Mouse (Mus musculus) skeletal muscle tissue, adult 2 months (tissue): ENCODE data around the gene Fpgs.

ENCODE experiments used
- DNase-seq: peaks from one replicate; pipeline ENCODE4 v3.0.0-alpha.2; 2012; ENCODE audit warnings: low read depth, low spot score

The Fpgs gene

GRCm38 (mm10) chr2:32700966-32701743, 2.8 kb downstream of the Fpgs start:
- DNase-seq, result no peak

GRCm38 (mm10) chr2:32699680-32700079, 4.3 kb downstream of the Fpgs start:
- DNase-seq, result no peak

DNA sequence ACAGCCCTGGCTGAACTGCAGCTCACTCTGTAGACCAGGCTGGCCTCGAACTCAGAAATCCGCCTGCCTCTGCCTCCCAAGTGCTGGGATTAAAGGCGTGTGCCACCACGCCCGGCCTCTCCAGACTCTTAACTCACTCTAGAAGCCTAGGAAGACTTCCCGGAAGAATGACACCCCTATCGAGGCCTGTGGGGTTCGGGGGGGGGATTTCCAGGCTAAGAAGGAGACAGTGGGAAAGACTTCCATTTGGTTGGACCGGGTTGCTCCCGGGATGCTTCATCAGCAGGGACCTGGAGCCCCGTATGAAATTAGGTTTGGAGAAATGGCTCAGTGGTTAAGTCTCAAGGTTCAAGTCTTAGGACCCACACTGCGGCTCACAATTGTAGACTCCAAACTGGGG, 9.3 kb downstream of the Fpgs start:
- no peak for DNase-seq

- DNase-seq, result peak; percentile 98
Observed at GRCm38 (mm10) chr2:32693823-32694411, 10.0 kb downstream of the Fpgs start.

- DNase-seq, result no peak
Observed at GRCm38 (mm10) chr2:32693282-32693681, 10.7 kb downstream of the Fpgs start.

- DNase-seq, result no peak
Observed at GRCm38 (mm10) chr2:32692496-32692895, 11.4 kb downstream of the Fpgs start.

- no peak for DNase-seq
Observed at GRCm38 (mm10) chr2:32691041-32691440, 12.9 kb downstream of the Fpgs start.

DNA sequence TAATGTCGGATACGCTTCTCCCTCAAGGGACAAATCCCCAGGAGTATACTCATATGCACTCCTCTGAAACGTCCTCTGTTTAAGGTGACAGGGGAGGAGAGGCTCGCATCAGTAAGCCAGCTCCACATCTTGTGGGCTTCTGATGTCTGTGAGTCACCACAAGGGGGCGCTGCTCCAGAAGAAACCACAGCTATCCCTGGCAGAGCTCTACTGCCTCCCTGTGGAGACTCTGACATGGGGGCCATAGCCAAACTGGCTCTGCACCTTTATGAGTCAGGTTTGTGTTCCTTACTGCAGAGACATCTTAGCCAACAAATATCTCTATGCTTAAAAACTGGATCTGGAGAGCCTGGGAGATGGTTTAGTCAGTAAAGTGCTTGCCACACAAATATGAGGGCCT, 14.5 kb downstream of the Fpgs start:
- peak; percentile 89 for DNase-seq

- no peak for DNase-seq
Observed at GRCm38 (mm10) chr2:32687562-32687961, 16.4 kb downstream of the Fpgs start.

DNA sequence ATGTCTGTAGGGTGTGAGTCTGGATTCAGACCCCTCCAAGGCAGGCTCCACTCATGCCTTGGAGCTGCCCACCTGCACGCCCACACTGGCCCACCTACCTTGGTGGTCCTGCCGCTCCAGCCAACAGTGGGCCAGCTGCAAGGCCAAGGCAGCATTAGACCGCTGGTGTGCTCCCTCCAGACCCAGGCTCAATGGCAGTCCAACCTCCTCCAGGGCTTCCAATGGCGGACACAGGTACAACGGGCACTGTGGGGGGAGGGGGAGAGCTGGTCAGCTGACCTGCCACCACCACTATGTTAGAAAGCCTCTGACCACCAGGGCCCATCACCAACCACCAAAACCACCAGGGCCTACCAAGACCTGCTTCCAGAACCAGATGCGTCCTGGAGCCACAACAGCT, 17.3 kb downstream of the Fpgs start:
- no peak for DNase-seq

DNA sequence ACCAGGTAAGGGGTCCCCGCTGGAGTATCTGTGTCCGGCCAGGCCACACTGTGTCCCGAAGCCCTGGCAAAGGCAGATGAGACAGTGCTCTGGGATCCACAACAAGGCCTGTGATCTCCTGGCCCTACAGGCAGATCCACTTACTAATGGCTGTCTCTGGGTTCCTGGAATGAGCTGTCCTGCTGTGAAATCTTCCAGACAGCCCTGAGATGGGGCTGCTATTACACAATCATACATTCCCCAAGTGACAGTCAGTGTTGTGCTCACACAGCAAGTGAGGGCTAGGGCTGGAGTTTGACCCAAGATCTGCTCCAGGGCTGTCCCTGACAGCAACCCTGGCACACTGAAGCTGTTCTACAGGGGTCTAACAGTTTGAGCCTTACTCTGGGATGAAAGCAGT, 18.1 kb downstream of the Fpgs start:
- DNase-seq, result peak; percentile 54

DNA sequence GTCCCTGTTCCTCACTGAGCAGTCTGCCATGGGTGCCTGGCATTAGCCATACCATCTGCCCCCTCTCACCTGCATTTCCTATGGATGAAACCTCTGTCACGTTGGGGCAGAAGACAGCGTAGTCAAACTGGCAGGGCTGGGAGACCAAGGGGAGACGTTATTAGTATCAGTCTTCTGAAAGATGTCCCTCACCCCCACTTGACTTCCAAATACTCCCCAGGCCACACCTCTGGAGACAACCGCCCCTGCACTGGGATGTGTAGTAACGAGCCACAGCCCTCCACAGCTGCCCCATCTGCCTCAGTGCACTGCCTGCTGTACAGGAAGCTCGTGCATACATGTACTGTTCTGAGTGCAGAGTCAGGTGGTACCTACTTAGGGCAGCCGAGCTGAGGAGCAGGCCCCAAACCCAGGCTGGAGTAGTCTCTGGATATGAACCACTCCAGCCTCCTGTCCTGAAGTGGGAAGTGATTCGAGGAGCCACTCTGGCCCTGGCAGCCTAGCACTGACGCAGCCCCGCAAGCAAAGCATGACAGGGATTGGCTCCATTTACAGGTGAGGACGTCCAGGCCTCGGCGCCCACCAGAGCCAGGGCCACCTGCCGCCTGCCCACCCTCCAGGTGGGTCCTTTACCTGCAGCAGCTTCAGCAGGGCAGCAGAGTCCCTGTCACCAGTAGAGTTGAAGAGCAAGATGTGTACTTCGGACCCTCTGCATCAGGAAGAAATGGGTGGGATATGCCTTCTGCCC, 19.1 kb downstream of the Fpgs start:
- no peak for DNase-seq

DNA sequence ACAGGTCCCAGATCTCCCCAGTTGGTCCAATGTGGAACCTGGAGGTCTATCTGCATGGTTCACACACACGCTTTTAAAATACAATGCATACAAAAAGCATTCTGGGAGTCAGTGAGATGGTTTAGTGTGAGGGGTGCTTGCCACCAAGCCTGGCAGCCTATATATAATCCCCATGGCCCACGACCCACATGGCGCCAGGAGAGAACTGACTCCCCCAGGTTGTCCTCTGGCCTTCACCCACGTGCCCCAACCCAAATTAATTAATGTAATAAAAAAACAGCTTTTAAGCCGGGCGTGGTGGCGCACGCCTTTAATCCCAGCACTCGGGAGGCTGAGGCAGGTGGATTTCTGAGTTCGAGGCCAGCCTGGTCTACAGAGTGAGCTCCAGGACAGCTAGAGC, 20.2 kb downstream of the Fpgs start:
- DNase-seq, result no peak

GRCm38 (mm10) chr2:32682721-32683417, 21.1 kb downstream of the Fpgs start:
- peak; percentile 36 for DNase-seq

GRCm38 (mm10) chr2:32681754-32682153, 22.2 kb downstream of the Fpgs start:
- no peak for DNase-seq

- DNase-seq, result no peak
Observed at GRCm38 (mm10) chr2:32680961-32681650, 22.8 kb downstream of the Fpgs start.

DNA sequence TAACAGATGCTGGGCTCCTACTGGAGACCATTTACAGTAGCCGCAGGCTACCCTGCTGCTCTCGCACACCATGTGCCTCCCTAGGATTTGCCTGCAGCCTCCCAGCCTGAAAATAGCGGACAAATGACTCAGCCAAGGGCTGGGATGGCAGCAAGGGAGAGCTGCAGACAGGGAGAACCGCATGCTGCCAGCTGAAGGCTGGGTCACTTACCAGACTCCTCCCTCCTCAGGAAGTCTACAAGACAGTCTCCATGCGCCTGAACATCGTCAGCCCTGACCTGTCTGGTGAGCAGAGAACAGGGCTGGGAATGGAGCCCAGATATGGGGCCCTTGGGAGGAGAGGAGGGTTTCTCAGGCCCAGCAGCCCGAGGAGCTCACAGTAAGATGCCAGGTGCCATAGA, 23.9 kb downstream of the Fpgs start:
- DNase-seq, result peak; percentile 52

DNA sequence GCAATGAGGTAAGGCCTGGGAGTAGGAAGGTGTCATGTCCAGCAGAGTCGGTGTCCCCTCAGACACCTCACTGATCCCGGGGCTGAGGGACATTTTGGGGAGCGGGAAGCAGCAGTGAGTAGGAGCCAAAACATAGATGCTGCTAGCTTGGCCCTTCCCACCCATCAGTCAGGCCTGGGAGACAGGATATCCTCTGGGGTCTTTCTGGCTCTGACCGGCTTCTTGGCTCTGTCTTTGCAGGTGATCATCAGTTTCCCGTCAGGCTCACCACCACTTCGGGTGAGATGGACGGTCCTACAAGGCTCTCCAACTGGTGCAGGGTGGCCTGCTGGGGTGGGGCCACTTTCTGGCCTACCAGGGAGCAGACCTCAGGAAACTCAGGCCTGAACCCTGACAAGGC, 26.3 kb downstream of the Fpgs start:
- DNase-seq, result no peak

- DNase-seq, result no peak
Observed at GRCm38 (mm10) chr2:32676821-32677220, 27.1 kb downstream of the Fpgs start.

DNA sequence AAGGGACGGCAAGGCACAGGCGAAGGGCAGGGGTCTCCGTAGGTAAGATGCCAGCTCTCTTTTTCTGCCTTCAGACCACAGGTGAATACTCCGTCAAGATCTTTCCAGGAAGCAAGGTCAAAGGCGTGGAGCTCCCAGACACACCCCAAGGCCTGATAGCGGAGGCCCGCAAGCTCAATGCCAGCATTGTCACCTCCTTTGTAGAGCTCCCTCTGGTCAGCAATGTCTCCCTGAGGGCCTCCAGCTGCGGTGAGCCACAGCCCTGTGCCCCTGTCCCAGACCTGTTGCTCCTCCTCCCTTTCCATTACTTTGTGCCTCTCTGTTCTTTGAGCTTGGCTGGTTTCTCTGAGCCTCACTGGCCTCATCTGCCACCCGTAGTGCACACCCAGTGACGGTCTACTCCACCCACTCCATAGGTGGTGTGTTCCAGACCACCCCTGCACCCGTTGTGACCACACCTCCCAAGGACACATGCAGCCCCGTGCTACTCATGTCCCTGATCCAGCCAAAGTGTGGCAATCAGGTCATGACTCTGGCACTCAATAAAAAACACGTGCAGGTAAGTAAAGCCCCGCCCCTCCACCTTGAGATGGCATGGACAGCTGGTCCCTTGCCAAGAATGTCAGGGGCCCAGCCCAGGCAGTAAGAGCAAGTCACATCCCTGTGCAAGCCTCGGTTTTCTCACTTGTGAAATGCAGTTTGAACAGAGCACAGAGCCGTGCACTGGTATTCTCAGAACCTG, 30.6 kb downstream of the Fpgs start:
- DNase-seq, result no peak
